In the genomic region with DNA sequence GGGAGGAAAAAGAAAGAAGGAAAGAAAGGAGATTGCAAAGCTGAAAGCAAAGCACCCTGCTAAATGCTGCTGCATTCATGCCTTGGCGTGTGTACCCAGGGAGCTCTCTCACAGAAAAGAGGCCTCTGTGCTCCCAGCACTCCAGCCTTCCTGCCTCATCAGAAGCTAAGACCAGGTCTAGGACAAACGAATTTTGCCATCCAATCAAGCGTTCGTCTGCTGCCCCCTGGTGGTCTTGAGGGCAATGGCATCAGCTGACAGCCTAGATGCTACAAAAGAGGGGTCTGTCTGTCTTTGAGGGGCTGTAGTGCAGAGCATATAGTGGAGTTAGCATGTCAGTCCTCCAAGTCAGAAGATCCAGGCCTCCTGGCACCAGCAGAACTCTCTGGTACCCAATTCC, we compare ENCODE assay signal across 8 mouse cellular contexts. TPM values are rescaled to one million over a fixed set of nuclear protein-coding genes. Genes with fewer than 3 reads are reported as not detected.
A peak's percentile ranks its signal among the peaks of the same experiment; 100 is the strongest.
DNase-seq lines count a peak whose midpoint lies in the region; ATAC-seq and TF ChIP-seq lines count a peak whose summit lies in the region.

No protein-coding gene starts in this region.

- H3K27ac ChIP-seq in forebrain, embryonic 11.5 days (ENCODE audit: low read depth, low read length) = no peak overlapping the region

- peak; percentile 68 for DNase-seq in G1E (ENCODE audit: low spot score)
- peak; percentile 90 for DNase-seq in c-Kit-positive CD71-negative TER-119-negative erythroid progenitor cells, embryonic 14.5 days (ENCODE audit: low read depth)
- DNase-seq in forebrain, embryonic 11.5 days (ENCODE audit: low spot score) = peak; percentile 91
- peak; percentile 87 to 92 for DNase-seq in heart, postnatal 36 days
- peak; percentile 76 to 88 for DNase-seq in layer of hippocampus, adult 8-10 months (ENCODE audit: low spot score in 2 of 2)
- DNase-seq in lung, postnatal 14 days = peak; percentile 92
- peak; percentile 91 for DNase-seq in retina, postnatal 1 day
- peak; percentile 88 for DNase-seq in thymus, postnatal 25 days

- peak; percentile 93 for TF ChIP-seq CTCF in G1E (IDR thresholded peaks at IDR 0.05; ENCODE audit: low read depth, low read length)

- no peak for ATAC-seq in G1E (ENCODE audit: extremely low read depth, insufficient number of reproducible peaks, low FRiP score, poor library complexity, severe bottlenecking)
- no peak for ATAC-seq in forebrain, embryonic 11.5 days (replicated peaks; ENCODE audit: low FRiP score)

- H3K4me1 ChIP-seq in G1E (ENCODE audit: insufficient read depth, low read depth, low read length) = peaks cover 37% of the 10 kb centered on the region
- peaks cover 13% of the 10 kb centered on the region for H3K4me1 ChIP-seq in forebrain, embryonic 11.5 days (replicated peaks; ENCODE audit: control insufficient read depth, insufficient read depth, low read length)

- peaks cover 42% of the 10 kb centered on the region for H3K27me3 ChIP-seq in G1E (ENCODE audit: insufficient read depth, low read length)
- no peaks in the 10 kb centered on the region for H3K27me3 ChIP-seq in forebrain, embryonic 11.5 days (ENCODE audit: control insufficient read depth, insufficient read depth, low read length)

- H3K4me3 ChIP-seq in G1E (ENCODE audit: low read depth, low read length) = no peak overlapping the region
- no peak overlapping the region for H3K4me3 ChIP-seq in forebrain, embryonic 11.5 days (ENCODE audit: low read depth, low read length)

- no peaks in the 10 kb centered on the region for H3K36me3 ChIP-seq in G1E (replicated peaks)
- H3K36me3 ChIP-seq in forebrain, embryonic 11.5 days (ENCODE audit: control insufficient read depth, insufficient read depth, low read length) = no peaks in the 10 kb centered on the region

- no peaks in the 10 kb centered on the region for H3K9me3 ChIP-seq in G1E (replicated peaks)
- no peaks in the 10 kb centered on the region for H3K9me3 ChIP-seq in forebrain, embryonic 11.5 days (ENCODE audit: control insufficient read depth, low read length)

- intact Hi-C loops in heart, postnatal 36 days (cut with DNase I) = loop anchor here (1.0 kb wide), 1 partner anchor 139 kb away; no protein-coding TSS in a partner anchor

- H3K4me2 ChIP-seq in forebrain, embryonic 11.5 days (ENCODE audit: low read depth, low read length, severe bottlenecking) = no peak overlapping the region

- no peak overlapping the region for H3K9ac ChIP-seq in forebrain, embryonic 11.5 days (ENCODE audit: low read length)

- 0% methylated on average over 4 of the region's 4 CpGs for WGBS in forebrain, embryonic 11.5 days

RNA-seq across cellular contexts. Expression of gene Vav2, which starts 1.2 kb away (rescaled TPM):
- total RNA-seq in G1E (2014; fragmentation: Nextera tagmentation) (3.5 and 5.1 TPM in 2 replicates), G1E (2017) (6.8 and 6.9 TPM in 2 replicates)
- 7.2 and 7.5 TPM in 2 replicates for polyA plus RNA-seq in G1E (2012)
- polyA plus RNA-seq in forebrain, embryonic 11.5 days (2014; fragmentation: Nextera tagmentation; extraction: Ambion mirVana) = 12.7 and 15.7 TPM in 2 replicates
- total RNA-seq in heart, postnatal 36 days (2021) = 10 to 100 TPM; 14.0 to 14.4 TPM
- 10 to 100 TPM in 3 of 4 experiments, 1 to 10 TPM in 1; 9.1 to 12.9 (median 11.8) TPM for total RNA-seq in layer of hippocampus, adult 8-10 months (2022)

RNA-seq across cellular contexts. Expression of gene Brd3os, which starts 14.1 kb away (rescaled TPM):
- total RNA-seq in G1E (2014; fragmentation: Nextera tagmentation) = 0.68 and 1.5 TPM in 2 replicates
- 0.55 and 1.3 TPM in 2 replicates for total RNA-seq in G1E (2017)
- 0.78 and 1.5 TPM in 2 replicates for polyA plus RNA-seq in G1E (2012)
- 14.4 and 16.0 TPM in 2 replicates for polyA plus RNA-seq in forebrain, embryonic 11.5 days (2014; fragmentation: Nextera tagmentation; extraction: Ambion mirVana)
- total RNA-seq in heart, postnatal 36 days (2021) = 1 to 10 TPM; 1.1 to 2.1 TPM
- total RNA-seq in layer of hippocampus, adult 8-10 months (2022) = 10 to 100 TPM; 23.5 to 28.6 (median 27.9) TPM

Comparison
In these comparisons a context has a peak if more than half of its experiments do, and no peak if none do; other contexts are left out.
1. RNA of gene Brd3os, which starts 14.1 kb away (total RNA-seq): 23.5 to 28.6 TPM in layer of hippocampus, adult 8-10 months; 1.1 to 2.1 TPM in heart, postnatal 36 days and 0.55 to 1.5 TPM in G1E; every median in the first group is over 4 times any median in the second.
2. Peak in every context shown above with its lines, with median percentiles within 50 percentile points of each other: DNase-seq.